Mouse (Mus musculus) CH12.LX (cell line): Measurements from ENCODE around the gene Cdh13. TPM values are rescaled to one million over a fixed set of nuclear protein-coding genes. Genes with fewer than 3 reads are reported as not detected.

ENCODE experiments used
- DNase-seq: peaks from one replicate; pipeline ENCODE4 v3.0.0-alpha.2; 2013; ENCODE audit errors: extremely low read depth
- H3K27ac ChIP-seq: 2 replicates; pipeline ENCODE4 v1.5.1; 2012; ENCODE audit warnings: low read depth, mild to moderate bottlenecking, control low read depth, moderate library complexity; ENCODE audit not compliant: insufficient read depth
- H3K27me3 ChIP-seq: replicated peaks from 2 replicates; pipeline ENCODE3; 2012; ENCODE audit warnings: inconsistent platforms
- H3K36me3 ChIP-seq, 2 experiments: replicated peaks in 1 of 2; 2 replicates each; pipeline versions ENCODE3 to v1.6.1; 2012; ENCODE audit warnings: inconsistent platforms in 1 of 2, low read length in 1 of 2, mild to moderate bottlenecking in 1 of 2, mixed read lengths in 1 of 2, moderate library complexity in 1 of 2; ENCODE audit not compliant: control insufficient read depth in 1 of 2, insufficient read depth in 1 of 2
- H3K4me1 ChIP-seq, 2 experiments: 2 replicates each; pipeline ENCODE4 v1.6.1; 2012; ENCODE audit warnings: inconsistent platforms in 1 of 2, moderate library complexity in 1 of 2; ENCODE audit not compliant: insufficient read depth in 2 of 2, control insufficient read depth in 1 of 2
- H3K4me2 ChIP-seq: 2 replicates; pipeline ENCODE4 v1.6.1; 2012; ENCODE audit warnings: low read depth, mild to moderate bottlenecking, control low read depth; ENCODE audit not compliant: poor library complexity, insufficient read depth, severe bottlenecking
- H3K4me3 ChIP-seq, 3 experiments: fragments of 150-350 bp in 1 of 3; sonication (generic) in 1 of 3; replicated peaks in 1 of 3; 2 replicates each; pipeline versions ENCODE3 to v1.5.1; 2011 to 2012; ENCODE audit warnings: low read depth in 2 of 3, low read length in 2 of 3, mild to moderate bottlenecking in 2 of 3, moderate library complexity in 2 of 3, control low read depth in 1 of 3, improper control_type of control experiment in 1 of 3, inconsistent platforms in 1 of 3, mixed read lengths in 1 of 3; ENCODE audit not compliant: poor library complexity in 1 of 3
- H3K79me2 ChIP-seq: replicated peaks from 2 replicates; pipeline ENCODE4 v1.6.1; 2012; ENCODE audit warnings: mild to moderate bottlenecking, moderate library complexity; ENCODE audit not compliant: control insufficient read depth, poor library complexity, insufficient read depth, severe bottlenecking; ENCODE audit errors: extremely low read depth
- H3K9ac ChIP-seq: 2 replicates; pipeline ENCODE4 v1.6.1; 2012; ENCODE audit warnings: low read depth, mild to moderate bottlenecking, control low read depth, moderate library complexity; ENCODE audit not compliant: insufficient read depth
- H3K9me3 ChIP-seq: replicated peaks from 2 replicates; pipeline ENCODE3; 2012; ENCODE audit warnings: low read length, inconsistent platforms, mixed read lengths
- CHD1 ChIP-seq: IDR thresholded peaks from 2 replicates; pipeline ENCODE4 v1.6.1; 2012; ENCODE audit warnings: low read depth, low read length, improper control_type of control experiment, inconsistent platforms
- CHD2 ChIP-seq: IDR thresholded peaks from 2 replicates; pipeline ENCODE4 v1.6.1; 2011; ENCODE audit warnings: low read length, improper control_type of control experiment
- CTCF ChIP-seq, 2 experiments: IDR thresholded peaks in 1 of 2; conservative IDR thresholded peaks in 1 of 2; 2 replicates each; pipeline ENCODE4 v1.5.1; 2011 to 2012; ENCODE audit warnings: low read depth in 2 of 2, low read length in 2 of 2, improper control_type of control experiment in 1 of 2, inconsistent platforms in 1 of 2, mild to moderate bottlenecking in 1 of 2, moderate library complexity in 1 of 2
- E2F4 ChIP-seq: IDR thresholded peaks from 2 replicates; pipeline ENCODE4 v1.6.1; 2011; ENCODE audit warnings: low read depth, low read length, improper control_type of control experiment; ENCODE audit not compliant: insufficient replicate concordance
- ELF1 ChIP-seq: IDR thresholded peaks from 2 replicates; pipeline ENCODE4 v1.6.1; 2014; ENCODE audit warnings: low read depth, mild to moderate bottlenecking, inconsistent platforms, low read length, improper control_type of control experiment
- EP300 ChIP-seq: IDR thresholded peaks from 2 replicates; pipeline ENCODE4 v1.6.1; 2011; ENCODE audit warnings: low read length, improper control_type of control experiment
- ETS1 ChIP-seq: conservative IDR thresholded peaks from 2 replicates; pipeline ENCODE4 v1.6.1; 2012; ENCODE audit warnings: low read depth, mild to moderate bottlenecking, inconsistent platforms, low read length, improper control_type of control experiment, moderate library complexity
- GABPA ChIP-seq: IDR thresholded peaks from 2 replicates; pipeline ENCODE4 v1.6.1; 2012; ENCODE audit warnings: low read depth, low read length, improper control_type of control experiment, inconsistent platforms; ENCODE audit not compliant: insufficient replicate concordance
- JUND ChIP-seq: conservative IDR thresholded peaks from 2 replicates; pipeline ENCODE4 v1.6.1; 2011; ENCODE audit warnings: low read depth, low read length, improper control_type of control experiment
- KAT2A ChIP-seq: IDR thresholded peaks from 2 replicates; pipeline ENCODE4 v1.6.1; 2012; ENCODE audit warnings: low read length, improper control_type of control experiment, inconsistent platforms; ENCODE audit not compliant: insufficient replicate concordance
- MXI1 ChIP-seq: IDR thresholded peaks from 2 replicates; pipeline ENCODE4 v1.6.1; 2011; ENCODE audit warnings: mild to moderate bottlenecking, low read depth, low read length, improper control_type of control experiment
- NRF1 ChIP-seq: IDR thresholded peaks from 2 replicates; pipeline ENCODE4 v1.6.1; 2014; ENCODE audit warnings: low read depth, mild to moderate bottlenecking, inconsistent platforms, low read length, improper control_type of control experiment, moderate library complexity
- PAX5 ChIP-seq: IDR thresholded peaks from 2 replicates; pipeline ENCODE4 v1.6.1; 2012; ENCODE audit warnings: low read length, inconsistent platforms, mixed read lengths
- RAD21 ChIP-seq: IDR thresholded peaks from 2 replicates; pipeline ENCODE4 v1.6.1; 2011; ENCODE audit warnings: low read depth, mild to moderate bottlenecking, low read length, improper control_type of control experiment, moderate library complexity
- RCOR1 ChIP-seq: conservative IDR thresholded peaks from 2 replicates; pipeline ENCODE4 v1.6.1; 2012; ENCODE audit warnings: low read depth, mild to moderate bottlenecking, inconsistent platforms, low read length, improper control_type of control experiment
- SMC3 ChIP-seq: IDR thresholded peaks from 2 replicates; pipeline ENCODE4 v1.6.1; 2011; ENCODE audit warnings: low read depth, low read length, improper control_type of control experiment
- TBP ChIP-seq: conservative IDR thresholded peaks from 2 replicates; pipeline ENCODE4 v1.6.1; 2011; ENCODE audit warnings: low read depth, low read length, improper control_type of control experiment
- UBTF ChIP-seq: IDR thresholded peaks from 2 replicates; pipeline ENCODE4 v1.6.1; 2012; ENCODE audit warnings: low read depth, mild to moderate bottlenecking, inconsistent platforms, low read length, improper control_type of control experiment, moderate library complexity
- USF1 ChIP-seq: IDR thresholded peaks from 2 replicates; pipeline ENCODE4 v1.6.1; 2014; ENCODE audit warnings: low read depth, mild to moderate bottlenecking, inconsistent platforms, low read length, improper control_type of control experiment
- ZMIZ1 ChIP-seq: IDR thresholded peaks from 2 replicates; pipeline ENCODE4 v1.6.1; 2012; ENCODE audit warnings: low read depth, mild to moderate bottlenecking, inconsistent platforms, low read length, improper control_type of control experiment
- ZNF384 ChIP-seq: IDR thresholded peaks from 2 replicates; pipeline ENCODE4 v1.6.1; 2012; ENCODE audit warnings: low read depth, low read length, improper control_type of control experiment, inconsistent platforms
- dilution Hi-C: fragments of 300-500 bp; cut with MboI; formaldehyde crosslinking; loops from 2 replicates; pipeline ENCODE4 v1.14.3; 2020; ENCODE audit warnings: low sequenced_read_pairs; ENCODE audit not compliant: extremely low pct_unique_long_range_greater_than_20kb, extremely low pct_ligation_motif_present
- in situ Hi-C: fragments of 300-500 bp; cut with MboI; formaldehyde crosslinking; loops from 3 replicates; pipeline ENCODE4 v1.14.3; 2019; ENCODE audit warnings: low sequenced_read_pairs, low pct_ligation_motif_present, low pct_unique_long_range_greater_than_20kb, mixed read lengths
- polyA plus RNA-seq: library from polyadenylated mRNA; unstranded; fragments of >175 nt; gene quantifications from 2 replicates; pipeline ENCODE4 v1.2.1, GENCODE M21; 2012; ENCODE audit warnings: low read depth; ENCODE audit not compliant: insufficient read length
- total RNA-seq, 2 experiments: library from RNA; depleted of rRNA; stranded (reverse); fragments of 300-350 nt in 1 of 2; fragments of >200 nt in 1 of 2; gene quantifications; 2 replicates each; pipeline ENCODE4 v1.2.3; 2012 to 2014

Gene Cdh13
- total and polyA plus RNA-seq, 3 experiments, result not detected

GRCm38 (mm10) chr8:118852861-118853260 lies 569.3 kb downstream of the Cdh13 start:
- dilution Hi-C loops, result no loop called here
- no peaks in the 10 kb centered on the region for H3K36me3 ChIP-seq
- no peak for DNase-seq
- H3K79me2 ChIP-seq, result no peaks in the 10 kb centered on the region
- no peaks in the 10 kb centered on the region for H3K27me3 ChIP-seq
- H3K27ac ChIP-seq, result no peak overlapping the region
- H3K4me1 ChIP-seq, result no peaks in the 10 kb centered on the region
- H3K9ac ChIP-seq, result no peak overlapping the region
- peaks cover 86% of the 10 kb centered on the region for H3K9me3 ChIP-seq
- TF ChIP-seq CHD1 (no peak), USF1 (no peak), NRF1 (no peak)
- no peak overlapping the region for H3K4me3 ChIP-seq
- H3K4me2 ChIP-seq, result no peak overlapping the region
- in situ Hi-C loops, result no loop called here

GRCm38 (mm10) chr8:118854656-118855055 lies 571.1 kb downstream of the Cdh13 start:
- dilution Hi-C loops, result no loop called here
- Histone ChIP-seq H3K27me3 (no peaks in the 10 kb centered on the region), H3K79me2 (no peaks in the 10 kb centered on the region), H3K4me1 (no peaks in the 10 kb centered on the region), H3K9ac (no peak overlapping the region), H3K36me3 (no peaks in the 10 kb centered on the region), H3K9me3 (peaks cover 91% of the 10 kb centered on the region), H3K4me2 (no peak overlapping the region), H3K27ac (no peak overlapping the region), H3K4me3 (no peak overlapping the region)
- in situ Hi-C loops, result no loop called here
- TF ChIP-seq RAD21 (no peak), JUND (no peak), PAX5 (no peak), SMC3 (no peak), MXI1 (no peak), CHD1 (no peak), ZMIZ1 (no peak), RCOR1 (no peak), GABPA (no peak), TBP (no peak), CHD2 (no peak), ELF1 (no peak)
- no peak for DNase-seq

- no peak for TF ChIP-seq EP300
- no peak for TF ChIP-seq ETS1
- TF ChIP-seq RAD21, result no peak
- no peak for TF ChIP-seq CHD2
- no peak for TF ChIP-seq E2F4
- TF ChIP-seq UBTF, result no peak
- TF ChIP-seq KAT2A, result no peak
- no peak for TF ChIP-seq CTCF (conservative IDR thresholded peaks at IDR 0.05 in 1 of 2, IDR thresholded peaks at IDR 0.05 in 1 of 2; ENCODE audit: low read depth in 2 of 2, low read length in 2 of 2)
- no peak for TF ChIP-seq ZNF384
- TF ChIP-seq, all 38 proteins: peak for 0
- Histone ChIP-seq H3K4me2 (no peak overlapping the region), H3K9me3 (peaks cover 91% of the 10 kb centered on the region), H3K4me1 (no peaks in the 10 kb centered on the region), H3K36me3 (no peaks in the 10 kb centered on the region), H3K79me2 (no peaks in the 10 kb centered on the region), H3K27me3 (no peaks in the 10 kb centered on the region), H3K27ac (no peak overlapping the region), H3K4me3 (no peak overlapping the region), H3K9ac (no peak overlapping the region)
- in situ Hi-C loops (no loop called here), dilution Hi-C loops (no loop called here)
- no peak for DNase-seq
Observed at GRCm38 (mm10) chr8:118866332-118866731, 582.8 kb downstream of the Cdh13 start.
